Mouse (Mus musculus): ENCODE data around the gene Onecut1. TPM values are rescaled to one million over a fixed set of nuclear protein-coding genes. Genes with fewer than 3 reads are reported as not detected.

The Onecut1 gene
- polyA plus RNA-seq, 1 experiment from 2014 or later, result not detected

GRCm38 (mm10) chr9:74848411-74849194, 13.1 kb upstream of the Onecut1 start:
- peaks cover 4% of the 10 kb centered on the region; the same call in 1 of the 2 replicates for H3K4me1 ChIP-seq (replicated peaks; ENCODE audit: insufficient read depth, low read length)
- H3K27ac ChIP-seq, result no peak overlapping the region
- no peaks in the 10 kb centered on the region for H3K36me3 ChIP-seq (ENCODE audit: insufficient read depth, low read length)
- ATAC-seq (replicated peaks; ENCODE audit: low FRiP score, low read depth), result no peak
- no peak for TF ChIP-seq CTCF (IDR thresholded peaks at IDR 0.05; ENCODE audit: low read depth)
- H3K9me3 ChIP-seq (replicated peaks; ENCODE audit: low read length), result no peaks in the 10 kb centered on the region
- WGBS, result under 1% methylated on average over 46 of the region's 46 CpGs
- peak overlapping the region; percentile 56 for H3K4me2 ChIP-seq (ENCODE audit: low read length)
- peak overlapping the region; percentile 25 for H3K4me3 ChIP-seq (replicated peaks; ENCODE audit: low read depth, low read length)
- no peak for DNase-seq (ENCODE audit: low spot score)
- H3K27me3 ChIP-seq (ENCODE audit: insufficient read depth, low read length), result peaks cover 80% of the 10 kb centered on the region
- no peak overlapping the region for H3K9ac ChIP-seq (ENCODE audit: low read depth, low read length)

- Histone ChIP-seq H3K36me3 (ENCODE audit: insufficient read depth, low read length) (no peaks in the 10 kb centered on the region), H3K9me3 (replicated peaks; ENCODE audit: low read length) (no peaks in the 10 kb centered on the region), H3K4me2 (ENCODE audit: low read length) (peak overlapping the region; percentile 56), H3K4me1 (replicated peaks; ENCODE audit: insufficient read depth, low read length) (peaks cover 4% of the 10 kb centered on the region; the same call in 1 of the 2 replicates), H3K27ac (no peak overlapping the region), H3K27me3 (ENCODE audit: insufficient read depth, low read length) (peaks cover 83% of the 10 kb centered on the region), H3K9ac (ENCODE audit: low read depth, low read length) (no peak overlapping the region), H3K4me3 (replicated peaks; ENCODE audit: low read depth, low read length) (peak overlapping the region; percentile 25)
- no peak for ATAC-seq (replicated peaks; ENCODE audit: low FRiP score, low read depth)
- WGBS, result 1% methylated on average over 59 of the region's 63 CpGs
- DNase-seq (ENCODE audit: low spot score), result no peak
- TF ChIP-seq CTCF (IDR thresholded peaks at IDR 0.05; ENCODE audit: low read depth), result no peak
These were observed 12.3 kb upstream of the Onecut1 start for GRCm38 (mm10) chr9:74849195-74849978.

- Histone ChIP-seq H3K36me3 (ENCODE audit: insufficient read depth, low read length) (no peaks in the 10 kb centered on the region), H3K9me3 (replicated peaks; ENCODE audit: low read length) (no peaks in the 10 kb centered on the region), H3K4me2 (ENCODE audit: low read length) (no peak overlapping the region), H3K9ac (ENCODE audit: low read depth, low read length) (no peak overlapping the region), H3K4me1 (replicated peaks; ENCODE audit: insufficient read depth, low read length) (peaks cover 4% of the 10 kb centered on the region; the same call in 1 of the 2 replicates), H3K27me3 (ENCODE audit: insufficient read depth, low read length) (peaks cover 91% of the 10 kb centered on the region), H3K4me3 (replicated peaks; ENCODE audit: low read depth, low read length) (no peak overlapping the region), H3K27ac (no peak overlapping the region)
- ATAC-seq (replicated peaks; ENCODE audit: low FRiP score, low read depth) (no peak), DNase-seq (ENCODE audit: low spot score) (no peak)
- TF ChIP-seq CTCF (IDR thresholded peaks at IDR 0.05; ENCODE audit: low read depth), result no peak
- WGBS, result 4% methylated on average over 12 of the region's 12 CpGs
These were observed 11.5 kb upstream of the Onecut1 start for GRCm38 (mm10) chr9:74849979-74850780.

- H3K27ac ChIP-seq, result no peak overlapping the region
- DNase-seq (ENCODE audit: low spot score) (no peak), ATAC-seq (replicated peaks; ENCODE audit: low FRiP score, low read depth) (no peak)
- no peaks in the 10 kb centered on the region for H3K36me3 ChIP-seq (ENCODE audit: insufficient read depth, low read length)
- WGBS, result 3% methylated on average over 5 of the region's 5 CpGs
- no peak overlapping the region for H3K4me3 ChIP-seq (replicated peaks; ENCODE audit: low read depth, low read length)
- TF ChIP-seq CTCF (IDR thresholded peaks at IDR 0.05; ENCODE audit: low read depth), result no peak
- no peak overlapping the region for H3K4me2 ChIP-seq (ENCODE audit: low read length)
- H3K4me1 ChIP-seq (replicated peaks; ENCODE audit: insufficient read depth, low read length), result peaks cover 4% of the 10 kb centered on the region; the same call in 1 of the 2 replicates
- H3K9ac ChIP-seq (ENCODE audit: low read depth, low read length), result no peak overlapping the region
- H3K9me3 ChIP-seq (replicated peaks; ENCODE audit: low read length), result no peaks in the 10 kb centered on the region
- H3K27me3 ChIP-seq (ENCODE audit: insufficient read depth, low read length), result peaks cover 96% of the 10 kb centered on the region
These were observed 11.0 kb upstream of the Onecut1 start for GRCm38 (mm10) chr9:74850781-74851145.

GRCm38 (mm10) chr9:74851601-74852000, 10.1 kb upstream of the Onecut1 start:
- no peak overlapping the region for H3K4me3 ChIP-seq (replicated peaks; ENCODE audit: low read depth, low read length)
- no peaks in the 10 kb centered on the region for H3K36me3 ChIP-seq (ENCODE audit: insufficient read depth, low read length)
- no peaks in the 10 kb centered on the region for H3K9me3 ChIP-seq (replicated peaks; ENCODE audit: low read length)
- ATAC-seq (replicated peaks; ENCODE audit: low FRiP score, low read depth), result no peak
- no peak overlapping the region for H3K27ac ChIP-seq
- H3K4me2 ChIP-seq (ENCODE audit: low read length), result no peak overlapping the region
- H3K27me3 ChIP-seq (ENCODE audit: insufficient read depth, low read length), result peaks cover 94% of the 10 kb centered on the region
- H3K4me1 ChIP-seq (replicated peaks; ENCODE audit: insufficient read depth, low read length), result peaks cover 4% of the 10 kb centered on the region; the same call in 1 of the 2 replicates
- no peak for DNase-seq (ENCODE audit: low spot score)
- H3K9ac ChIP-seq (ENCODE audit: low read depth, low read length), result no peak overlapping the region
- 1% methylated on average over 5 of the region's 5 CpGs for WGBS
- no peak for TF ChIP-seq CTCF (IDR thresholded peaks at IDR 0.05; ENCODE audit: low read depth)

GRCm38 (mm10) chr9:74852361-74852760, 9.4 kb upstream of the Onecut1 start:
- no peak overlapping the region for H3K4me2 ChIP-seq (ENCODE audit: low read length)
- no peak overlapping the region for H3K9ac ChIP-seq (ENCODE audit: low read depth, low read length)
- no peak overlapping the region for H3K27ac ChIP-seq
- no peak for TF ChIP-seq CTCF (IDR thresholded peaks at IDR 0.05; ENCODE audit: low read depth)
- H3K4me3 ChIP-seq (replicated peaks; ENCODE audit: low read depth, low read length), result no peak overlapping the region
- DNase-seq (ENCODE audit: low spot score) (no peak), ATAC-seq (replicated peaks; ENCODE audit: low FRiP score, low read depth) (no peak)
- no peaks in the 10 kb centered on the region for H3K9me3 ChIP-seq (replicated peaks; ENCODE audit: low read length)
- whole genome bisulfite sequencing, result 2% methylated on average over 4 of the region's 4 CpGs
- H3K36me3 ChIP-seq (ENCODE audit: insufficient read depth, low read length), result no peaks in the 10 kb centered on the region
- H3K4me1 ChIP-seq (replicated peaks; ENCODE audit: insufficient read depth, low read length), result peaks cover 4% of the 10 kb centered on the region; the same call in 1 of the 2 replicates
- H3K27me3 ChIP-seq (ENCODE audit: insufficient read depth, low read length), result peaks cover 93% of the 10 kb centered on the region

All from kidney, postnatal 0 days (tissue).